Mouse (Mus musculus) inflammation-experienced regulatory T-cells, adult 6 months (primary cell): ENCODE data around the gene Hist1h1d. TPM values are rescaled to one million over a fixed set of nuclear protein-coding genes. Genes with fewer than 3 reads are reported as not detected.
"Not testable (repeated sequence)": the region's sequence is repeated elsewhere in the genome, so short reads cannot be mapped to it uniquely, and the experiment has no call there.

Experiments
- ATAC-seq: one replicate; pipeline ENCODE4 v1.8.0; 2017
- polyA plus RNA-seq, 3 experiments: library from polyadenylated mRNA; unstranded; fragments of 100-300 nt; shearing (Covaris generic); gene quantifications; one replicate each; pipeline ENCODE4 v1.2.1; 2017

Gene Hist1h1d
- polyA plus RNA-seq, 3 experiments from 2014 or later: 0.20 to 0.36 (median 0.34) TPM

DNA sequence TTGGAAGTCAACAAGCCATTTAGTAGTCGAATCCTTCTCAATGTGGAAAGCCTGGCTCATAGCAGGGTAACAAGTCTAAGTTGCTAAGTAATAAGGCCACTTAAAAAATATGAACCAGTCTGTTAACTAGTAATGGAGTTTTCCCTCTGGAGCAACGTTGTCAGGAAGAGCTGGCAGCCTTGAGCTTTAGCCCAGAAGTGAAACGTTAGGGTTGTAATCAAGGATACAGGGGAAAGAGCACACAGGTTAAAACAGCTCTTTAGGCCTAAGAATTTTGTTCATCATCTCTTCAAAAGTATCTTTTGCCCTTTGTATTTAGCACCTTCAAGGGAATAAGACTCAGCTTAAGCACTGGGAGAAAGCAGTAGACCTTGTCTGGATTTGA is 2.3 kb upstream of the Hist1h1d start:
- no peak for ATAC-seq

DNA sequence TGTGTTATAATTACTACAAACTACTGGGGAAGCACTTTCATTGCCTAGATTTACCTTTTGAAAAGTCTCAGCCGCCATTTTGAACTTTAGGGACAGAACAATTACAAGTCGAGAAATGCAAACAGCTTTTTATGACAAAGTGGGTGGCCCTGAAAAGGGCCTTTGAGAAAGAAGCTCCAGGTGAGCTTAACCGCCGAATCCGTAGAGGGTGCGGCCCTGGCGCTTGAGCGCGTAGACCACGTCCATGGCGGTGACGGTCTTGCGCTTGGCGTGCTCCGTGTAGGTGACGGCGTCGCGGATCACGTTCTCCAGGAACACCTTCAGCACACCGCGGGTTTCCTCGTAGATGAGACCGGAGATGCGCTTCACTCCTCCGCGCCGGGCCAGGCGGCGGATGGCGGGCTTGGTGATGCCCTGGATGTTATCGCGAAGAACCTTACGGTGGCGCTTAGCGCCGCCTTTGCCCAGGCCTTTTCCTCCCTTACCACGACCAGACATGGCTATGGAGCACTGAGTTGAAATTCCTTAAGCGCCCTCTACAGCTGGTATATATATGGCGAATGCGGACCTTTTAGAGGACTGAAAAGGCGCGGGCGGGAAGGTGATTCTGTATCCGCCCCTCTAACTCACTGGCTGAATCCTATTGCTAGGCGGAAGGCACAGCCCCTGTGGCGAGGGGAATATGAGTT is 1.8 kb upstream of the Hist1h1d start, which contains the start of gene Hist1h4f:
Gene Hist1h4f (minus strand): TSS at position 503 of the 689 bp plus-strand sequence.
- ATAC-seq: peak; percentile 73

DNA sequence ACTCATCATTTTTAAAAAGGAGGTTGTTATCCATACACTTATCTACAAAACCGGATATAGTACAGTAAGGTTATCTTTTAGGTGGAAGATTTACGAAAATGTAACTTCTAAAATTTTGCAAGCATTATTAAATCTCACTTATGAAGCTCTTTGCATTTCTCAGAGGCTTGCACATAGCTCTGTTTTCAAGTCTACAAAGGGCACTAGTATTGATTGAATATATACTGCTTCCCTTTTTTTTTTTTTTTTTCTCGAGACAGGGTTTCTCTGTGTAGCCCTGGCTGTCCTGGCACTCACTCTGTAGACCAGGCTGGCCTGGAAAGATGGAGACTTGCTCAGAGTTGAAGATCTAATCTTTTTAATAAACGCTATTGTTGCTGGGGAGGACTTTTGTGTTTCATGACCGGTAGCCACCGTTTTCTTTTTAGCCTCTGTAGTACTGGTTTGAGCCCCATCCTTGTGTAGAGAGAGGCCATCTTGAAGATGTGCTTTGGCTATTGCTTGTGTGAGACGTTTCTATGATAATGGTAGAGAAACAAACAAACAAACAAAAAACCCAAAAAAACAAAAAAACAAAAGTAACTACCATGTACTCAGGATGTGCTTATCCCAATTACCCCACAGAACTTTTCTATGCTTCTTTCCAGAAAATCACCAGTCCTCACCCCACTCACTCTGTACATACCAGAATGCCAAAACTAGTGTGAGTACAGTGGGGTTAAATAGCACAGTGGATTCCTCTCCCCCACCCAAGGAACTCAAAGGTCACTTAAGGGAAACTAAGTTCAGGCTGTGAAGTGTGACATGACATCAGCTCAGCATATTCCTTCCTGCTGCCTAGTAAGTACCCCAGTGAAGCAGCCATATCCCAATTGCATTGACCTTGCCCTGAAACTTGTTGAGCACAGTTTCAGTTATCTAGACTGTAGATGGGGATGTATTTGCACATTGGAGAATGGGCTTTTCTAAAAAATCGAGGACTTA is 839 bp upstream of the Hist1h1d start:
- no peak for ATAC-seq

DNA sequence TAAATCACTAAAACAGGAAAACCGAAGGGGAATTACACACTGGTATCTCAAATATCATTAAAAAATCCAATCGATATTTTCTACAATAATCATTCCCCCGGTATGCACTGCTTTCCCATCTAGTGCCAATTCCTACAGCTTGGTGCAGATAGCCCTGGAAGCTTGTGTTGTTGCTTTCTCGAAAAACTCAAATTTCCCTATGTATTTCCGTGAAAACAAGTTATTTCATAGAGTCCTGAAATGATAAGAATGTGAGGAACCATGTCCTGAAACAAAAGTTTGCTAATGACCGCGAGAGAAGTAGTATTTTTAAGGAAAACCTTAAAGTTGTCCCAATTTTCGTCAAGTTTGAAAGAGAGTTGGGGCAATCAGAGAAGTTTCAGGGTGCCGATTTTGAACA is 1.3 kb downstream of the Hist1h1d start:
- no peak for ATAC-seq

DNA sequence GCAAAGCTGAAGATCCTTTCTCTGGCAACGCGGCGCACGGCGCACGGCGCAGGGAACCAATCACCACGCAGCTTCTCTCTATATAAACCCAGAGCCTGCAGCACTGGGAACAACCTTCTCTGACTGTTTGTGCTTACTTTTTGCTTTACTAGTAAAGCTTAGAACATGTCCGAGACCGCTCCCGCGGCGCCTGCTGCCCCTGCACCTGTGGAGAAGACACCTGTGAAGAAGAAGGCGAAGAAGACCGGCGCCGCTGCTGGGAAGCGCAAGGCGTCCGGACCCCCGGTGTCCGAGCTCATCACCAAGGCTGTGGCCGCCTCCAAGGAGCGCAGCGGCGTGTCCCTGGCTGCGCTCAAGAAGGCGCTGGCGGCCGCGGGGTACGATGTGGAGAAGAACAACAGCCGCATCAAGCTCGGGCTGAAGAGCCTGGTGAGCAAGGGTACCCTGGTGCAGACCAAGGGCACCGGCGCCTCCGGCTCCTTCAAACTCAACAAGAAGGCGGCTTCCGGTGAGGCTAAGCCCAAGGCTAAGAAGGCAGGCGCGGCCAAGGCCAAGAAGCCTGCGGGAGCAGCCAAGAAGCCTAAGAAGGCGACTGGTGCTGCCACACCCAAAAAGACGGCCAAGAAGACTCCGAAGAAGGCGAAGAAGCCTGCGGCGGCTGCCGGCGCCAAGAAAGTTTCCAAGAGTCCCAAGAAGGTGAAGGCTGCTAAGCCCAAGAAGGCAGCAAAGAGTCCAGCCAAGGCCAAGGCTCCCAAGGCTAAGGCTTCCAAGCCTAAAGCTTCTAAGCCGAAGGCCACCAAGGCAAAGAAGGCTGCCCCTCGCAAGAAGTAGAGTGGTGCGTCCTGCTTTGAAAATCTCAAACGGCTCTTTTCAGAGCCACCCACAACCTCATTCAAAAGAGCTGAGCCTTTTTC is 2.1 kb downstream of the Hist1h1d start:
- ATAC-seq: peak; percentile 66

DNA sequence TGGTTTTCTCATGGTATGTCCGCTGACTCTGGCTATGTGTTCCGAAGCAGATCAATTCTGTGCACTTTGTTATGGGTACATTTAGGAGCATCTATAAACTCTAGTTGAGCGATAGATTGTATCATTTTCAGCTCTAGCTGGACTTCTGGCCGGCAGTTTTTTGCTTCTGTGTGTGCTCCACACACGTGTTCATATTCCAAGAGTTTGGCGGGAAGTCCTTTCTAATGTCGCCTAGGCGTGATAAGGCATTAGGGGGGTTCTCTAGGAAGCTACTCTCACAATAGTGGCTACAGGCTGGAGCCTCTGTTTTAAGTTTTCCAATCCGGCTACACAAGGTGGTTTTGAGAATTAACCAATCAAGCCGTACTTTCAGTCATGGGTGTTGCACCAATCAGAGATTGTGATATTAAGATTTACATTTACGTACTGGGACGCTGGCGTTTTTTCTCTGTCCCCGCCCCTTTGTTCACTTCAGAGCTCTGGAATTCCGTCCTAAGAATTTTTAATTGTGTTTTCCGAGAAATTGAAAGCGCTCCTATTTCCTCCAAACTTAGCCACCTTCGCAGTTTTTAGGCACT is 2.9 kb downstream of the Hist1h1d start:
- ATAC-seq: peak; percentile 67

DNA sequence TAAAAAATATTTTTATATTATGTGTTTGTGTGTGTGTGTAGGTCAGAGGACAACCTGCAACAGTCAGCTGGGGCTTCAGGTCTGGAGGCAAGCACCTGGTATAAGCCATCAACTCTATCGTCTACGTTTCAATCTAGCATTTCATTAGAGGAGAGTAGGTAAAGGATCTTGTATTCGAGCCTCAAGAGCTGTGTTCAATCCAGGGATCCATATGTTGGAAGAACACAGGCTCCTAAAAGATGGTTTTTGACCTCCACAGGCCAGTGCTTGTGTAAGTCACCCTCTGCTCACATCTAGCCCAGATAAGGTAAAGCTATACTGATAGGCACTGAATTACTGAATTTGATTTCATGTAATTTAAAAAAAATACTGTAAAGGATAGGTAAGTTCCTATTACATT is 3.8 kb downstream of the Hist1h1d start:
- ATAC-seq: no peak

DNA sequence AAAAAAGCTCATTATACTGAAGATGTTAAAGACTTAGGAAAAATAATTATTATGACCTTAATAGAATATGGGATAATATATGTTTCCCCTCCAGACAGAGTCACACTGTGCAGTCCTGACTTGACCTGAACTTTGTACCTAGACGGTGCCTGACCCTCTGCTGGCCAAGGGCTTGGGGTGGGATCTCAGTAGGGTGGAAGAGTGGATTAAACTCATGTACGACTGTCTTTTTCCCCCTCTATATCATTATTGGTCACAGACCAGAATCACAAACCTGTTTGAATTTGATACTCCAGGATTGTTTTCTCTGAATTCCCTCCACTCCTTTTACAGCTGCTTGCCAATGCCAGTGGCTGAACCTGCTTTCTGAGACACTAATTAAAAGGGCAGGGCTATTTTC is 7.6 kb downstream of the Hist1h1d start:
- not testable (repeated sequence) for ATAC-seq

DNA sequence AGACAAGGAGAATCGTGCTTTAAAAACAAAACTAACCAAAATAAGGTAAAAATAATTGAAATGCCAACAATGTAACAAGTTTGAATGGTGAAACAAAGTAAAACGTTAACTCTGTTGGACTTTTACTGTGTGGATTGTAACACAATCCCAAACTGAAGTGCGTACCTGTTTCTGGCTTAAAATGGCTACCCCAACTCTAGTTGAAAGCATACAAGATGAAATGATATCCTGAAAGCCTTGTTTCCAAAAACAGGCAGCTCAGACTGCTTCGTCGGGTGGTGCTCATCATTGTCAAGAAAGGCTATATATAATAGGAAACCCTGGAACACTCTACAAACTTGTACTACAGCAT is 8.4 kb downstream of the Hist1h1d start:
- peak; percentile 2 for ATAC-seq

DNA sequence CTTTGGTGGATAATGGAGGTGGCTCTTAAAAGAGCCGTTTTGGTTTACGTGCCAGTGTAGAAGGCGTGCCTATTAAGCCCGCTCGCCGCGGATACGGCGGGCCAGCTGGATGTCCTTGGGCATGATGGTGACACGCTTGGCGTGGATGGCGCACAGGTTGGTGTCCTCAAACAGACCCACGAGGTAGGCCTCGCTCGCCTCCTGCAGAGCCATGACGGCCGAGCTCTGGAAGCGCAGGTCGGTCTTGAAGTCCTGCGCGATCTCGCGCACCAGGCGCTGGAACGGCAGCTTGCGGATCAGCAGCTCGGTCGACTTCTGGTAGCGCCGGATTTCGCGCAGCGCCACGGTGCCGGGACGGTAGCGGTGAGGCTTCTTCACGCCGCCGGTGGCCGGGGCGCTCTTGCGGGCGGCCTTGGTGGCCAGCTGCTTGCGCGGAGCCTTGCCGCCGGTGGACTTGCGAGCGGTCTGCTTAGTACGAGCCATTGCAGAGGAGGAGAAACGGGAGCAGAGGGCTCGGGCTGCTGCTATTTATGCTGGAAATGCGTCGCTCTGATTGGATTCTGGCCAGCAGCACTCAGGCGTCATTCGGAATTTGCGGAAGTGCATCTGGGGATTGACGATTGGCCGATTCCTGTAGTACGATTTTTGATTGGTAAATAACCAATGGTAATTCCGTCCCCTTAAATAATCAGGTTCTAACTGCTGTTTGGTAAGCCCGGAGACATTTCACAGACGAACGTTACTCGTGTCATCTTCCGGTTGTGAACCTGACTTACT is 9.0 kb downstream of the Hist1h1d start, which contains the start of gene Hist1h3e:
Gene Hist1h3e (minus strand): TSS at position 487 of the 777 bp plus-strand sequence.
- peak; percentile 96 for ATAC-seq

DNA sequence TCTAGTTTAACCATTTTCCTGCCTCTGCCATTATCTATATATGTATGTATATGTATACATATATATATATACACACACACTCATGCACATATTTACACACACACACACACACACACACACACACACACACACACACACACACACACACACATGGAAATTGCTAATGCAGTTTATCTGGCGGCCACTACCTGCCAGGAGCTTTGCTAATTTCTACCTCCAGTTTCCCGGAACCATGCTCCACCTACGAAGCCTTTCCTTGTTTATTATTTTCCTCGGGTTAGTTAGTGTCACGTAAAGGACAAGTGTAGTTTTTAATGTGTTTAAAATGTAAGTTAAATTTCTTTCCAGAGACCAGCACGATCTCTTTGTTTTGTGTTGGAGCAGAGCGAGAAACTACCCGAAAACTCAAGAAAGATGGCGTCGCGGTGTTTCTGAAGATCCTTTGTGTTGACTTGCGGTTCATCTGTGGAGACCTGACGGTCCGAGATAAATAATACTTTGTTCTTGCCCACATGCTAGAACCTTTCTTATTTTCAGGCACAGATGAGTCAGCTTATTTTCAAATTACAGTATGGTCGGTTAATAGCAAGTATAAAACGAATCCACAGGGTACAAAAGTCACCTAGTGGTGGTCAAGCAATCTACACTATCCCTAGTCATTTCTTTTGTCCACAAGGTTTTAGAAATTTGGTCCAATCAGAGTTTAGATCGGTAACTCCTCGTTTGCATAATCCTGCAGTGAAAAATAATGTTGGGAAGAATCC is 9.8 kb downstream of the Hist1h1d start:
- ATAC-seq: peak; percentile 12

DNA sequence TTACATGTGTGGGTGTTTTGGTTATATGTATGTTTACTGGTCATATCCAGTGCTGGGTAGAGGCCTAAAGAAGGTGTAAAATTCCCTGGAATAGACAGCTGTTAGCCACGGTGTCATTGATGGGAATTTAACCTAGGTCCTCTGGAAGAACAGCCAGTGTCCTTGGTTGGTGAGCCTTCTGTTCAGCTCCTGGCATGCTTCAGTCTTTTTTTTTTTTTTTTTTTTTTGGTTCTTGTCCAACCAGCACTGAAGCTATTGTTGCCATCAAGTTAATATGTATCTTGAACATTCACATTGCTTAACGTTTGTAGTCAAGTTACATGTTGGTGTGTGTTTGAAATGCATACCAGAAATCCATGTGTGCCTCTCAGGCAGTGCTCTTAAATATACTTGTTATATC is 11.4 kb downstream of the Hist1h1d start:
- no peak for ATAC-seq

DNA sequence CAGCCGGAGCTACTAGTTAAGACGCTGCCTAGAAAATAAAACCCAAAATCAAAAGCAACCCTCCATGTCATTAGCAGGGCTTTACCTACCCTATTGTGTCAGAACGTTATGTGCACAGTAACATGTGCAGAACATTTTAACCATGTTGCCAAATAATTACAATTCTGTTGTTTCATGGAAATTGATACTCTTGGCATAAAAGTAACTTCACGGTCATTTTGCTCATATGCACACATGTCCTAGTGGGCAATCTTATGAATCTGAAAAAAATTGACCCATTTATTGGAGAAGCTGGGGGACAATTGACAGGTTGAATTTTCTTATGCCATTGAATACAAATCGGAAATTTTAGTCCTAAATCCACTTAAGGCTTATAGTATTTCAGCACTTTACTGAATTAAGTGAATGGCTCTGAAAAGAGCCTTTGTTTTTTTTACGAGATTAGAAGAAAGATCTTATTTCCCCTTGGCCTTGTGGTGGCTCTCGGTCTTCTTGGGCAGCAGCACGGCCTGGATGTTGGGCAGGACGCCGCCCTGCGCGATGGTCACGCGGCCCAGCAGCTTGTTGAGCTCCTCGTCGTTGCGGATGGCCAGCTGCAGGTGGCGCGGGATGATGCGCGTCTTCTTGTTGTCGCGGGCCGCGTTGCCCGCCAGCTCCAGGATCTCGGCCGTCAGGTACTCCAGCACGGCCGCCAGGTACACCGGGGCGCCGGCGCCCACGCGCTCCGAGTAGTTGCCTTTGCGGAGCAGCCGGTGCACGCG is 17.4 kb downstream of the Hist1h1d start:
- peak; percentile 12 for ATAC-seq

DNA sequence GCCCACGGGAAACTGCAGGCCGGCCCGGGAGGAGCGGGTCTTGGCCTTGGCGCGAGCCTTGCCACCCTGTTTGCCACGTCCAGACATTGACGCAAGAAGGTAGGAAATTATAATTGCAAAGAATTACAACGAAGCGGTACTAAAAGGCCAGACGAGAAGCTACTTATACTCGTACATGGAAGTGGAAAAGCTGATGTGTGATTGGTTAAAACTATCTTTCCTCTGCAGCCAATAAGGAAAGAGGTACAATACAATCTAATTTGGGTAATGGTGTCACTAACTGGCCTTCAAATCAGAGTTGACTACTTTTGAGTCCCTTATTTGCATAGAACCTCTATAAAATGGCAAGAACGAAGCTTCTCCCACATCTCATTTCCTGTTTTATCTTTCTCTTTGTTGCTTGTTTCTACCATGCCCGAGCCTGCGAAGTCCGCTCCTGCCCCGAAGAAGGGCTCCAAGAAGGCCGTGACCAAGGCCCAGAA is 18.0 kb downstream of the Hist1h1d start, which contains the start of the genes Hist1h2ae and Hist1h2bg:
Gene Hist1h2ae (minus strand): TSS at position 199 of the 482 bp plus-strand sequence.
Gene Hist1h2bg (plus strand): TSS at position 375 of the 482 bp plus-strand sequence.
- peak; percentile 89 for ATAC-seq

DNA sequence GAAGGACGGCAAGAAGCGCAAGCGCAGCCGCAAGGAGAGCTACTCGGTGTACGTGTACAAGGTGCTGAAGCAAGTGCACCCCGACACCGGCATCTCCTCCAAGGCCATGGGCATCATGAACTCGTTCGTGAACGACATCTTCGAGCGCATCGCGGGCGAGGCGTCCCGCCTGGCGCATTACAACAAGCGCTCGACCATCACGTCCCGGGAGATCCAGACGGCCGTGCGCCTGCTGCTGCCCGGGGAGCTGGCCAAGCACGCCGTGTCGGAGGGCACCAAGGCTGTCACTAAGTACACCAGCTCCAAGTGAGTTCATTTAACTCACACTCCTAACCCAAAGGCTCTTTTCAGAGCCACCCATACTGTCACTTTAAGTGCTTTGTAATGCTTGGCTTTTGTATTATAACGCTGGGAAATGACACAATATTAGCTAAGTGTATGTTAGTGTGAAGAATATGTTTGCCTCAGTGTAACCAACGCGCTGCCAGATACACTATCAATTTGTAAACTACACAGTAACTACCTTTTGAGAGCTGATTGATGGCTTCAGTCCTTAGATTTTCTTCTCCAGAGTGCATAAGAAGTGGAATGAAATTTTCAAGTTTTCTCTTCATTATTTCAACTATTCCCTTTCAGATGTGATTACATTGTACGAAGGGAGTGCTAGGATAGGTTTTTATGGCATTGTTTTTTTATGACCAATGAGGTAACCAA is 18.6 kb downstream of the Hist1h1d start:
- peak; percentile 2 for ATAC-seq

DNA sequence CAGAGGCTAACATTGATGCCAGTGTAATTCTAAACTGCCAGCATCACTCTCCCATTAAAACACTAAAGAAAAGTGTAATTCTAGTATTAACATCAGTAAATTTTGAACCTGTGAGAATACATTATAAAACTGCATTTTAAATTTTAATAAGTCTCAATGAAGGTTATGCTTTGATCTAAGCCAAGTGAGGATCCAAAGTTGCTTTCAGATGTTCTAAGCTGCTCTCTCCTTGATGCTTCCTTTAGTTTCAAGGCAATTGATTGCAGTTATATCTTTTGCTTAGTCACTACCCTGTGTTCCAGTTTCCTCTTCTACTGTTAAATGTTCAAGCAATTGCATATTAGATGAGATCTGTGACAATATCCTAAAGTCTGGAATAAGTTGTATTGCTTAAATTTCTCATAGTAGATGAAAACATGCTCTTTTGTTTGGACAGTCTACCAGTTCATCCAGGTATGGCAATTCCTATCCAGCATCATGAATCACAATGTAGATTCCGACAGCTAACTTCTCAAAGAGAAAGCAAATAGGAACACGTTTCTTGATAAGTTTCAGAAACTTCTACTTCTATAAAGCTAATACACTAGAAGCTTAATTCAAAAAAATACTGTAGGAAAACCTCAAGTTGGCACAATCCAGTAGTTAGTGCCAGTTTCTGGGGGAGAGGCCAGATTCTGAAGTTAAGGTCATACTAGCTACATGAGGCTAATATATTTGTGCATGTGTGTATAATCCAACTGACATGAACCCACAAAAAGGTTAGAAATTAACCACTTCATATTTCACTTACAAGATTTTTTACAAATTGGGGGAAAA is 19.4 kb downstream of the Hist1h1d start:
- no peak for ATAC-seq

DNA sequence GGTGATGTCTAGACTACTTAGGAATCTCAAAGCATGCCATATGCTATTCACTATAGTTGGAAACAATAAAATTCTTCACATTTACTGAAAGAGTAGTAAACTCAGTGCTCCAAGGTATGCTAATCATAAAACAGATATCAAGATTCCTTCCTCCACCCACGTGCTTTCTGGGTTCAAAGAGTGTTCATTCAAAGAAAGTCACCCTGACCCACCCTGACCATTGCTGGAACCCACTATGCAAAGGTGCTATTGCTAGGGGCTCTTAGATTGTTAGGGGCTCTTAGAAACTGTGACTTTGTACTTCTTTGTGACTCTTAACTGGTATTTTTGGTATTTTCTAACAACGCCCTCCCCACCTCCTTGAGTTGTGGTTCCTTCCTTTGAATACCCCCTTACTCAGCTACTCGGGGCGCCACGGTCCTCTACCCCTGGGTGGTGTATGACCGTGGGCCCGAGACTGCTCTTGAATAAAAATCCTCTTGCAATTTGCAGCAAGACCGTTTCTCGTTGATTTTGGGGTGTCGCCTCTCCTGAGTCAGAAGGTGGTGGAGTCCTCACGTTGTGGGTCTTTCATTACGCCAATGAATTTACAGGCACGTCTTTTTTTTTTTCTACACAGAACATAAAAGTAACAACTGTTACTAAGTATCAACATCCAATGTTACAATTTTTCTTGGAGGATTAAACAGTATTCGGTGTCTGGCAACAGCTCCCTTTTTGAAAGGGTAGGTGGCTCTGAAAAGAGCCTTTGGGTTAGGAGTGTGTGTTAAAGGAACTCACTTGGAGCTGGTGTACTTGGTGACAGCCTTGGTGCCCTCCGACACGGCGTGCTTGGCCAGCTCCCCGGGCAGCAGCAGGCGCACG is 20.2 kb downstream of the Hist1h1d start:
- ATAC-seq: not testable (repeated sequence)
